Mouse (Mus musculus) urinary bladder, adult 18-20 months (tissue): Measurements from ENCODE around the gene Emx1.

Source experiments
- DNase-seq, 2 experiments: peaks; one replicate each; pipeline ENCODE4 v3.0.0; 2022; ENCODE audit warnings: low spot score in 2 of 2, mixed read lengths in 2 of 2

The Emx1 gene

DNA sequence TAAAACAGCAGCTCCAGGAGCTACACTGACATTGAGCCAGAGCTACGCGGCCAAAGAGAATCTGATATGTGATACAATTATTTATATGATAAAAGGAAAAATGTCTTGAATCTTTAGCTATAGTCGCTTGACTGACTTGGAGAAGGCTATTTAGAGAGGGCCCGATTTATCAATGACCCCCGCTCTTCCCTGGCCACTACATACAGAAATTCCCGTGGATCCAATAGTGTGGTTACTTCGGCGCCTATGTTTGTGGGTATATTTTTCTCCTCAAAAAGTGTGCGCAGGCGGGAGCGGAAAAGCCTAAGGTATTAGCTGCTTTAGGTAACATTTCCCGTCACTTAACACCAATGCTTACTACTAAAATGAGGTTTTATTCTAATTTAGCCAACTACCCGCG is 2.1 kb downstream of the Emx1 start:
- DNase-seq = no peak

DNA sequence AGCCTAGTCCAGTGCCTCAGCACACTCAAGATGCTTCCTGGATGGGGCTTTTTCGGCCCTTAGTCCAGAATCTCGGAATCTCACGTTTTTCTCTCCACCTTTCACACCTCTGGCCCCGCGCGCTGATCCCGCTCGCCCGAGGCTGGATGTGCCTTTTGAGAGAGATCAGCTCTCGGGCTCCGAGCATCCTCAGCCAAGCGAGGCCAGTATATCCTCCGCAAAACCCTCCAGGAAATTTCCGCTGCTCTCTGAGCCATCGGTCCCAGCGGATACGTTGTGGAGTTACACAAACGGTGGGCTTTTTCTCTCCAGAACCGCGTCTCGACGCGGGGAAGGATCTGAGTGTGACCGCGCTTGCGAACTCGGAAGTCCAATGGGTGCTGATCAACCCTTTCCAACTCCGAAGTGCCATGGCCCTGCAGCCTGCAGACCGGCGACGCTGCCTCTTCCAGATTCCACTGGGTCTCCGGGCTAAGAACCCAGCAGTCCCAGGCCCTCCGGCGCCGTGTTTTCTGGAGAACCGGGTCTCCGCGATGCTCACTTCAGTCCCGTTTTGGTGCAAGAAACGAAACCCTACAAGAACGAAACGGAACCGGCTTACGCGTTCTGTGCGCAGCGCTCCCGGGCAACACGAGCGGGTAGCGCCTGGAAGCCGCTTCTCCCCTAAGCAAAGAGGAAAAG is 2.8 kb downstream of the Emx1 start:
- DNase-seq = peak in 1 of 2 experiments; percentile 32

DNA sequence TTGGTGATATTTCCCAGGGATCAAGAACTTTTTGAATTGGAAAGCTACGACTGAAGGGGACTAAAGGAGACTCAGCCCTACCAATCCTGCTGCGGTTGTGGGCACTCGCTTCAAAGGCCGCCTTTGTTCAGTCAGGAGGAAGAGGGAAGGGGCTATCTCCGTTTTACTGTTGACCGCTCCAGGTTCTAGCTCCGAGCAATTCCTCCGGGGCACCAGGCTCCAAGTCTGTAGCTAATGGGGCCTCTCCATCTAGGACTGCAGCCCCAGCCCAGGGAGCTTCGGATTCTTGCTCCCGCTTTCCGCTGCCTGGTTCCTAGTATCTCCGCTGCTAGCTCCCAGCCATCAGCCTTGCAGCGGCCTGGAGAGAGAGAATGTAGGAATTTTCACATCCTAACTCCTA is 3.4 kb downstream of the Emx1 start:
- no peak for DNase-seq

DNA sequence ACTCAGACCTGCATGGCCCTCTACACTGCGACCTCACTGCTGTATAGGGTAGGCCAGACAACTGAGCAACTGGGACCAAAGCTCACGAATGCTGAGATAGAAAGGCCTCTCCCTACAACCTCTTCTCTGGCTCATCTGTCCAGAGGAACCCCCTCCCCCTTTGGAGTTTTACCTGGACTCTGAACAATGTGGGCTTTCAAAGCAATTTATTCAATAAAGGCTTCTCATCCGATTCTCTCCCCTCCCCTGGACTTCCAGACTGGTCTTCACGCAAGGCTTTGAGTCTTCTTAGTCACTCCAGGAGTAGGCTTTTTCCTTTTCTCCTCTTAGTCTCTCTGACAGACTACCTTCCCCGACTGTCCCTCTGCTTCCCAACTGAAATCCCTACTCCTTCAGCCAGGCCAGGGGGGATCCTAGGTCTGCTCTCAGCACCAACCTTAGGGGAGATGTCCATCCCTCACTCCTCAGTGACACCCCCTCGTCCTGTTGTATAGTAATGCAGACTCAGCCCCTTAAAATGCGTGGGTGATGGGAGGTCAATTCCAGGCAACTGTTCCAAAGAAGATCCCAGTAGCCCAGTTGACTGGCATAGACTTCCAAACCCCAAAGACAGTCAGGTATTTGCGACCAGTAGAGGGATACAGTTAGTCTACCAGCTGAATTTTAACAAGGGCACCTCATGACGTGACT is 4.7 kb downstream of the Emx1 start:
- no peak for DNase-seq

DNA sequence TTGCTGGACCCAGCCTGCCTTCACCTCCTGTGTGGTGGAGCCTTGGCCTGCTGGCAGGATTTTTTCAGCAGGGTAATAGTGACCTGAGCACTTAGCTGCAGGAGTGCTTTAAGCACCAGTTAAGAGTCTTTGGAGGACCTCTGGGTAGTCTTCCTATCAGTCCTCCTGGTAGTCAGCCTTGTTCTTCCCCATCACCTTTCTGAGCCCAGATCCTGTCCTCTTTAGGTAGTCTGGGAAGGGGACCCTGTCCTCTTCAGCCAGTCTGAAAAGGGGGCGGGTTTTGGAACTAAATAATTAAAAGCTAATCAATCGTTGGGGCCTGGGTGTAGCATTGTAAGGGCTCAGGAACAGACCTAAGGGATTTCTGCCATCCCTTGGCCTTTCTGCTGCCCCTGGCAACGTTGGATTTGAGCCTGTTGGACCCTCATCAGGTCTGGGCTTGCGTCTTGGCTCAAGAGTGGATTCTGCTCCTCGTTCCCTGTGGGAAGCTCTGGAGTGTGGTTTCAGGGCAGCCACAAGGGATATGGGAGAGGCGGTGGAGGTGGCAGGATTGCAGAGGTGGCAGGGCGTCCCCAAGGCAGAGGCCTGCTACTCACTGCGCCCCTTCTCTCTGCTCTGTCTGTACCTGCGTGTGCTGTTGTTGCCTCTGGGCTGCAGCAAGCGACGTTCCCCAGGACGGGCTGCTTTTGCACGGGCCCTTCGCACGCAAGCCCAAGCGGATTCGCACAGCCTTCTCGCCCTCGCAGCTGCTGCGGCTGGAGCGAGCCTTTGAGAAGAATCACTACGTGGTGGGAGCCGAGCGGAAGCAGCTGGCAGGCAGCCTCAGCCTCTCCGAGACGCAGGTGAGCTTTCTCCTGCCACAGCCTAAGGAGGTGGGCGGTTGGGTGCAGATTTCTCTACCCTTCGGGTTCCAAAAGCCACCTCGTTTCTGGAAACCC is 6.4 kb downstream of the Emx1 start:
- no peak for DNase-seq

DNA sequence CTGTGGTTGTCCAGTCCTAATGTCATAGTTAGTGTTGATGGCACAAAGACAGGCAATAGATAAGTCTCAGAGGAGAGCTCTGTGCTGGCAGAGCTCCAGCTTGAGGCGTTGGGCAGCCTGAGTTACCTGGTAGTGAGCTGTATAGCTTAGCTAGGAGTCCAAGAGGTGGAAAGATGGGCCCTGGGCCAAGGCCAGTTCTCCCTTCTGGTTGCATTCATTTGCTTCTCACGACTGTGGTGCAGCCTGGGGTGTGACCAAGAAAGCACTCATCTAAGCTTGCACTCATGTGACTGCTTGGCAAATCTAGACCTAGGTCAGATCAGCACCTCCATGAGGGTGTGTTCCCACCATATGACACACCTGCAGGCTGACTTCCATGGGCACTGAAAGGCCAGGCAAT is 10.7 kb downstream of the Emx1 start:
- no peak for DNase-seq

DNA sequence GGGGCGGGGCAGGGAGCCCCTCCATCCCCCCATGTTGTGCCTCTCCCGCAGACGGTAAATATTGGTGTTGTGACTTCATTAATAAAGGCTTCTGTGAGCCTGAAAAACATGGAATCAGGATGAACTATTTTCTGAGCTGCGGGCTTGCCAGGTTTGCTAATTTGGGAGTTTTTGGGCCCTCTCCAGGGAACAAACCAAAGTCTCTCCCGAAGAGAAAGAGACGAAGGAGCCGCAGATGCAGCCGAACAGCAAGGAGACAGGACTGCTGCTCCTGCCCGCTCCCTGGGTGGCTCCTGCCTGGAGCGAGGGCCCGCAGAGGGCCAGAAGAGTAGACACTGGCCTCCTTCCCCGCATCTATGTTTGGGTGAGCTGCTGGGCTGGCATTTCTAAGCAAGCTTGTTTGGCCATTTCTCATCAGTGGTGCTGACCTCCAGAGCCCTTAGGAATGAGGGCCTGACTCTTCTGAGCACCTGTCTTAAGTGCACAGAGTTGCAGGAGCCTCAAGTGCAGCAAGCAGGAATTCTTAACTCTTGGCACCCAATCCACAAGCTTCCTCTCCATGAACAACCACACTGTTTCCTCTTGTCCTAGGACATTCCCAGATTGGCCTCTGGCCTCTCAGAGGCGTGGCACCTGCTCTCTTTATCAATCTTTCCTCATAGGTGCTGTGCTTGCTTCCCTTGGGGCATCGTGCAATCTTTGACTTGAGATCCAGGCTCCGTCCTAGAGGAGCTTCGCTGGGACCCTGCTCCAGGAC is 19.1 kb downstream of the Emx1 start:
- no peak for DNase-seq

DNA sequence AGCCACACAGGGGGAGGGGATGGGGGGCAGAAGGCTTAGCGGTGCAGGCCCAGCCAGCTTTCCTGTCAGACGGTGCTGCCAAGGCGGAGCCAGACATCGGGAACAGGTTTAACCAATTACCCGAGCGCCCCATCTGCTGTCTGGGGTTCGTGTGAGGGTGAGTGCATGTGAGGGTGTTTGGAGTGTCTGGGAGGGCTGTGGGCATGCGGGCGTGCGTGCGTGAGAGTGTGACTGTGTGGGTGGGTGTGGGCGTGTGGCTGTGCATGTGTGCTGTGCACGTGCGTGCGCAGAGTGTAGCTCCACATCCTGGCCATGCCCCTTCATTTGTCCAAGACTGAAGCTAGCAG is 19.7 kb downstream of the Emx1 start:
- DNase-seq = no peak

DNA sequence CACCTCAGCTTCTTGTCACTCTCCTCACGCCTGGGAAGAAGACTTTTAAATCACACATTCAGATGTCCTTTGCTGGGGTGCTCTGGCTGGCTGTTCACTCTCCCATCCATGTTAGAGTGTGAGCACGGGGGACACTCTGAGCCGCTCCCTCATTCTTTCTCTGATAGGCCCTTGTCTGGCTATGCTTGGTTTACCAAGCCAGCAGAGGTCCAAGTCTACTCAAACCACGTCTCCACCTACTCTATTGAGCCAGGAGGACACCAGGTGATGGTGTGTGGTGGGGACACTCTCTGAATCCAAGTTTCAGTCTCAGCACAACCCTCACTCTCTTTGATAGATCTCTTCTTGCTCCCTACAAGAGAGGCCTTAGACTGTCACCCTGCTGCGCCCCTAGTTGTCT is 20.1 kb downstream of the Emx1 start:
- no peak for DNase-seq

DNA sequence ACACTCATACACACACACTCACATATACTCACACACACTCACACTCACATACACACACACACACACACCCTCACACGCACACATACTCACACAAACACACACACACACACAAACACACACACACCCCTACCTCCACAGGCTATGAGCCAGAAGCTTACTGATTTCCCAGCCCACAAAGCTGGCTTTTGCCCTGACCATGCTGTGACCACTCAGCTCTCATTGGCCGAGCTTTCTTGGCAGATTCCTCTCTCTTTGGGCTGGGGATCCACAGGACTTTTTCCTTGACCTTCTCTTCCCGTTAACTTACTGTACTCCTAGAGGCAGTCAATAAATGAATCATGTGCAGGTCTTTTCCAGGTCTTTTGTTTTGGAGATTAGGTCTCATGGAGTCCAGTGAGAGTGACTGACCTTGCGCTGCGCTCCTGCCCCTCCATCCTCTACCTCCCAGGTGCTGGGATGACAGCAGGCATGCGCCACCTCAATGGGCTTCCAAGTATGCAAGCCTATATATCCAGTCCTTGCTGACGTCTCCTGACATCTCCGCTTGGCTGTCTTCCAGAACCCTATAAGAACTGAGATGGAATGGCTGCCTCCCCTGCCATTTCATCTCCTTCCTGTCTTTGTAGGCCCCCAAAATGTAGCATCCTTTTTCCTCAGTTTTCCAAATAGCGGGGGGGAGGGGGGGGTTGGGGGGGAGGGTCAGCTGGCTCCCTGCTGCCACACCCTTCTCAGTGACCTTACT is 22.2 kb downstream of the Emx1 start:
- no peak for DNase-seq

DNA sequence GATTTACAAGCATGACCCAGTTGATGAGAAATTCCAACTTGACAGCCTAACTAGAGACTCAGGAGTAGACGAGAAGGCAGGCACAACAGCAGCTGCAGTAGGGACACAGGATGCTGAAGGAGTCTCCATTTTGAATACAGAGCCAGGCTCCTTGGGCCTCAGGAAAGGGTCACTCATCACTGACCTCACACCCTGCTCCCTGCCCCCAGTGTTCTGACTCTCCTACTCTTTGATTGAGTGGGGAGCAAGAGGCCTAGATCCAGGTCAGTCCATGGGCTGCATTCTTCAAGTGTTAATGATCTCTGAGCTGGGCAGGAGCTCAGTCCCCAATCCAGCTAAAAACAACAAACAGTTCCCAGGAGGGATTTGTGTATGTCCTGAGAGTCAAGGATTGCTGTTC is 23.4 kb downstream of the Emx1 start:
- DNase-seq = no peak

DNA sequence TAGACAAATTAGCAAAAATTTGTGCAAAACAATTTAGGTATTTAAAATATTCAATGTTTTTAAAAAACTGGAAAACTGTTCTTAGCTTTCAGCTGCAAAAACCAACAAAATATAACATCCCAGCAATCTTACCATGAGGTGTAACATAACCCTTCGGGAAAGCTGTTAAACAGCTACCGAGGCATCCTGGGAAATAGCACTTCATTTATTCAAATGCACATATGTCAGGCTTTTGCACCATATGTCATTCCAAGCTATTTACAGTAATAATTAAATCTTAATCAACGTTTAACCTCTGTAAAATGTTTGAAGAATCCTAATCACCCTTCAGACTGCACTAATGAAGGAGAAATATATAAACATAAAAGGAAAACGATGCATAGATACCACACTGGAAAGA is 31.0 kb downstream of the Emx1 start:
- no peak for DNase-seq

DNA sequence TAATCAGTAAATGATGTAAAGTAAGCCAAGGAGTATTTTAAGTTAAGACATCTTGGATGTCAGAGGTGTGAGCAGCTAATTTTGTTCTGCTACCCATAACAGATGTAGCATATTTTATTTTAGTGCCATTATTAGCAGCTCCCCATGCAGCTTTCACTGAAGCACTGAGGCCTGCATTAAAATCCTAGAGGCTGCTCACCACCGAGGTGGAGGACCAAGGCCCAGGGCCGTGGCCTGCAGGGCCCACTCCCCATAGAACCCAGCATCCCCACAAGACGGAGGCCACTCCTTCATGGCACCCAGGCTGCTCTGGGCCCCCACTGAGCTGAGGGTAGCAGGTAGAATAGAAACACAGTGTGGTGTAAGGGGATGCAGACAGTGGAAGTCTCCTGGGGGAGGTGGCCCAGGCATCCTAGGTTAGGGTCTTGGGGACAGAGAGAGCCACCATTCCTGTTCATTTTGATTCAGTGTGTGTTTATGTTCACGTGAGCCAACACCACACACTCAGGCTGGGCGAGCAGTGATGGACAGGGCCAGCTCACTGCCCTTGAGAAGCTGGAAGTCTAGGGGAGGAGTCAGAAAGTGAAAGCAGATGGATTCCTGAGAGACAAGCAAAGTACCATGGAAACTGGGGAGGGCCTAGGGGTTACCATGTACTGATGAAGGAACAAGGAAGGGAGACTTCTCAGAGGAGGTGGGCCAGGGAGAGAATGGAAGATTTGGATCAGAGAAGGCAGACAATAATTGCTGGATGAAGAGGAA is 31.6 kb downstream of the Emx1 start:
- no peak for DNase-seq

DNA sequence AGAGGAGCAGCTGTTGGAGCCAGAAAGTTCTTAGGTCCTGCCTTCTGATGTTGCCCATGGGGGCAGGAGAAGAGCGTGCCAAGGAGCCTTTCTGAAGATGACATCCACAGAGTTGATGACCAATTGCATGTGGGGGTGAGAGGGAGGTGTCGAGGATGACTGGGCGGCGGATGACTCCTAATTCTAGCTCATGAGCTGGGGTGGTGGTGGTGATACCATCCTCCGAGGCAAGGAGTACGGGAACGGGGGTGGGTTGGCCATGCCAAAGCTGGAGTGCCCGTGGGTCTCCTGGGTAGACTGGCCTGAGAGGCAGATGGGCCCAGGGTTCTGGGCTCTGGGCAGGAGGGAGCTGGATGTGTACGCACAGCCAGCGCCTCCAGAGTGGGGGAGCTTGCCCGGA is 32.5 kb downstream of the Emx1 start:
- no peak for DNase-seq

DNA sequence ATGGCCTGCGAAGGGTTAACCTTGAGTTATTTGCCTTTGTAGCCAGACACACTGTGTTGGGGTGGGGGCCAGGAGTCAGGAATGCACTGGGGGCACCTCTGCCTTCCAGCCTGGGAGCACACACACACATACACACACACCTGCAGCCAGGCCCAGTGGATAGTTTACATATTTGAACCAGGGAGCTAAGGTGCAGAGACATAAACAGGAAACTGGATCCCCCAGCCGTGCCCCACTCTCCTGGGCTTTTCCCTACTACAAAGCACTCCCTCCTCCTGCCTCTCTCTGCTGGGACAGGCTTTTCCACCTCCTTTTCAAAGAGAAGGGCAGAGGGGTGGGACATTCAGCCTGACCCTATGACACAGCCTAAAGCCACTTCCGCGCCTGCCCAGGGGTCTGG is 33.7 kb downstream of the Emx1 start:
- DNase-seq = no peak

DNA sequence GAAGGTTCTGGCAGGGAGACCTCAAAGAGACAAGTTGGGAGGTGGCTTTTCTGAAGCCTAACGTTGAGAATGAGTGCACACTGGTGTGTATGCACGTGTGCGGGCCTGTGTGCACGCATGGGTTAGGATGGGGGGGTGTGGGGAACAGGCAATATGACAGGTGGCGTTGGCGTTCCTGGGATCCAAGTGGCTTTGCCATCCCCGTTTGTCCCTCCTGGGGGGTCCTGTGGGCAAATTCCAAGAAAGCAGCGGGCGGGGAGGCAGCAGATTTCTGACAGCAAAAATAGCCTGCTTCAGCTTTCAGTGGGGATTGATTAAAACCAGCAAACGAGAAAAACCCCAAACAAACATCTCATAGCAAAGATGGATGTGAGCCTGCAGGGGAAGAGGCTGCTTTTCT is 35.3 kb downstream of the Emx1 start:
- no peak for DNase-seq

DNA sequence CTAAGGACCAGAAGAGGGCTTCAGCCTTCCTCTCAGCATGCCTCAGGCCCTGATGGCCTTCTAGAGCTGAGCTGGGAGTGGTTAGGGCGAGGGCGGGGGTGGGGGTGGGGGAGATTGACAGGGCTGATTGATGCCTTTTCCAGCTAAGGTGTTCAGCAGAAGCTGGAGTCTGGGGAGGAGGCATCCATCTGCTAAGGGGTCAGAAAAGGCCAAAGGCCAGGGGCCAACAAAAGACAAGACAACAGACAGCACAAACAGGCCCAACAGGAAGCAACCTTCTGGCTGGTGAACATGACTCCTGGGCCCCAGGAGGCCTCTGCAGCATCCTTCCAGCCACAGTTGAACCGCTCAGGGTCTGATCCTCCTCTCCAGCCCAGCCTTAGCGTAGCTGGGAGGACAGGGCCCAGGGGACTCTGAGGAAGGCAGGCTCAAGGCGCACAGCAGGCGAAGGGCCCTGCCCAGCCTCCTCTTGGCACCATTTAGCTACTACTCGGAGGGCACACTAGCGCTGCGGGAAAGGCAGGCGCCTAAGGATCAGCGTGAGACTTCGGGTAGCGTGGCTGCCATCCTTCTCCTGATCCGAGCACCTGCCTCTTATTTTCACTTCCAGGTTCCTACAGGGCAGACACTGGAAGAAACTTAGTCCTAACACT is 36.4 kb downstream of the Emx1 start:
- DNase-seq = no peak

DNA sequence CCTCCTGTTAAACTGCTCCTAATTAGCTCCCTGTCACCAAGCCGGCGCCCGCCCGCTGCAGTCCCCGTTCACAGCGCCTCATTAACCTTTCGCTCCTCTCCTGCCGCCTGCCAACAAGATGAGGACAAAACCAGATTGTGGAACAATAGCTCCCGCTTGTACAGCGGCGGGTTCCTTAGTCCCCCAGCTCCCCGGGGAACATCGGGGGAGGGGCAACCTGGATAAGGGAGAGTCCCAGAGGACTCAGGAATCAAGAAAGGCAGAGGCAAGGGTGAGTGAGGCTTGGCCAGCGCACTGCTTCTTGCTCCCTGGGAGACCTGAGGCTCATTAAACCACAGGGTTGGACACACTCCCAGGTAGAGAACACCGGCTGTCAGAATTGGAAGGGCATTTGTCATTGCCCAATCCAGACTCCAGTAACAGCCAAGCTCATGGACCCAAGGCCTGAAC is 37.2 kb downstream of the Emx1 start:
- no peak for DNase-seq

DNA sequence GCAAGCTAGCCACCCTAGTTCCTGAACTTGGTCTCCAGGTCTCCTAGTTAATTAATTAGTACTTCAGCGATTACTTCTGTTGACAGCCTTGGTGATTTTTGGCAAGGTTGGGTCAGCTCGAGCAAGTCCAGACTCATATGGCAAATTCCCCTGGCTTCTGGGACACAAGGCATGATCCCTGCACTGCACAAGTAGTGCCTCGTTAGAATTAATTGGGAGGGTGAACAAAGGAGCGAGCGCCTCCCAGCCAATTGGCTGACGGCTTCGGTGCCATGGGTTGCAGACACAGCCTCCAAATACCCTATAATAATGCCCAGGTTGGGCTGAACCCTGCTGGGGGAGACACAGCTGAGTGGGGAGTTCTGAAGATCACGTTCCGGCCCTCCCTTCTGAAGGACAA is 39.3 kb downstream of the Emx1 start:
- DNase-seq = no peak

DNA sequence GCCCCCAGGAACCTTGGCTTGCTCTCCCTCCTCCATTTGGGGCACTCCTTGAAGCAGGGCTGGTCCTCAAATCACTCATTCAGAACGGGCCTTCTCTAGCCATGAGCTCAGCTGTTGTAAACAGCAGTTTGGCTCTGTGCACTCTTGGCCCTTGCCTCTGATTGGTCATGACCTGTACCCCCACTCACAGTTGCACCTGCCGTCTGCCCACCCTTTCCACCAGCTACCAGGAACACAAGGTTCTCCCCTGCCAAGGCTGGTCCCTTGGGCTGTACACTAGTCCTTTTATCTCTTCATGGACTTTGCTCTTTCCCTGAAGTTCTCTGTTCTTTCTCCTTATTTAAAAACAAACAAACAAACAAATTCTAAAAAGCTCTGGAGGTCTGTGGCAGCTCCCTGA is 40.3 kb downstream of the Emx1 start:
- no peak for DNase-seq
